Mouse (Mus musculus) embryonic fibroblast, embryonic 13.5 days (primary cell): ENCODE data around the gene D930048N14Rik. TPM values are rescaled to one million over a fixed set of nuclear protein-coding genes. Genes with fewer than 3 reads are reported as not detected.
"Not testable (repeated sequence)": the region's sequence is repeated elsewhere in the genome, so short reads cannot be mapped to it uniquely, and the experiment has no call there.

Experiments
- H3K27ac ChIP-seq: 2 replicates; pipeline ENCODE4 v1.5.1; 2012; ENCODE audit warnings: low read length, control low read depth, inconsistent platforms; ENCODE audit not compliant: insufficient read depth
- H3K4me1 ChIP-seq: 2 replicates; pipeline ENCODE4 v1.6.1; 2011; ENCODE audit warnings: low read length; ENCODE audit not compliant: control insufficient read depth, insufficient read depth
- H3K4me3 ChIP-seq: 2 replicates; pipeline ENCODE4 v1.5.1; 2011; ENCODE audit warnings: mild to moderate bottlenecking, control low read depth, low read length; ENCODE audit not compliant: insufficient read depth
- CTCF ChIP-seq: IDR thresholded peaks from 2 replicates; pipeline ENCODE4 v1.5.1; 2011; ENCODE audit warnings: mild to moderate bottlenecking, control low read depth, low read length, moderate library complexity, borderline replicate concordance; ENCODE audit not compliant: insufficient read depth
- POLR2A ChIP-seq: IDR thresholded peaks from 2 replicates; pipeline ENCODE4 v1.6.1; 2011; ENCODE audit warnings: low read depth, mild to moderate bottlenecking, control low read depth, low read length, moderate library complexity
- polyA plus RNA-seq: library from polyadenylated mRNA; stranded (reverse); fragments of >200 nt; gene quantifications from 2 replicates; pipeline ENCODE4 v1.2.4, GENCODE M21; 2011; ENCODE audit warnings: low read depth; ENCODE audit not compliant: missing spikeins, insufficient read length

D930048N14Rik gene
- polyA plus RNA-seq, 1 experiment: 0.30 TPM

DNA sequence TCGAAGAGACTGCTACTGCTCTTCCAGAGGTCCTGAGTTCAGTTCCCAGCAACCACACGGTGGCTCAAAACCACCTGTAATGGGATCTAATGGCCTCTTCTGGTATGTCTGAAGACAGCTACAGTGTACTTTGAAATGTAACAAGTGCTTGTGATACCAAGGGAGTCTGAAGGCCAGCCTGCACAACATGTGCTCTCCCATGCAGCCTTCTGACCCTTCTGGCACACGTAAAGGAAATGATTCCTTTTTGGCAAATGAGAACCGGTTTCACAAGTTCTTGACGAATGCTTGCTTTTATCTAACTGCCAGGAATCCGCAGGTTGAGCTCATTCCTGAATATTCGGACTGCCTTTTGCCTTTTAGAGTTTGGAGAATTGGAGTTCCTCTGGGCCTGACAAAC, 35.6 kb upstream of the D930048N14Rik start:
- TF ChIP-seq CTCF (no peak), POLR2A (0 out of 2 replicates have a peak, but pooled peaks have one; percentile 0)
- Histone ChIP-seq H3K4me3 (peak overlapping the region; percentile 41; the same call in 1 of the 2 replicates), H3K4me1 (no peaks in the 10 kb centered on the region), H3K27ac (peak overlapping the region; percentile 55)

DNA sequence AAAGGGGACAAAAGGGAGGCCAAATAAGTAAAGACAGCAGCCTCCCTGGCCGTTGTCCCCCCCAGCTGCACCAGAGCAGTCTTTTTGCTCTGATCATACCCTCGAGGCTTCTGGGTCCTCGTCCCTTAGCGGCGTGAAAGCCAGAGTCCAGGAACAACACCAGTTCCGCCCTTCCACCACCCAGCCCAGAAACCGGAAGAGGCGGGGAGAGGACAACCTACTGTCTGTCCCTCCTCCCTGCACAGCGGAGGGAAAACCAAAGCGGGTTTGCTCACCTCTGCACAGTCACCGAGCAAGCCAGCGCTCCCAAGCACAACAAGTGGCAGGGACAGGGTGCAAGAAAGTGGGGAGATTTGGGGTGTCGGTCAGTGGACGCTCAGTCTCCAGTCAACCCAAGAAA, 35.2 kb upstream of the D930048N14Rik start:
- Histone ChIP-seq H3K4me1 (no peaks in the 10 kb centered on the region), H3K4me3 (peak overlapping the region; percentile 41), H3K27ac (peak overlapping the region; percentile 55)
- TF ChIP-seq POLR2A (peak; percentile 97), CTCF (no peak)

DNA sequence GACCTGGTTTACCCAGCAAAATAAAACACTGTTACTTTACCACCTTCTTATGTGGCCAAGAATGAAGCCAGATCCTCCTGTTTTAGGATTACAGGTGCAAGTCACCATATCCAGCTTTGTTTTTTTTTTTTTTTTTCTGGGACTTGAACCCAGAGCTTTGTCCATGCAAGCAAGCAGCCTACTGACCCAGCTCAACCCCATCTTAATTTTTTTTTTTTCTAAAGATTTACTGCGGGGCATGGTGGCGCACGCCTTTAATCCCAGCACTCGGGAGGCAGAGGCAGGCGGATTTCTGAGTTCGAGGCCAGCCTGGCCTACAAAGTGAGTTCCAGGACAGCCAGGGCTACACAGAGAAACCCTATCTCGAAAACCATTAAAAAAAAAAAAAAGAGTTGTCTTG, 34.6 kb upstream of the D930048N14Rik start:
- not testable (repeated sequence) for H3K4me1 ChIP-seq, H3K4me3 ChIP-seq, H3K27ac ChIP-seq

DNA sequence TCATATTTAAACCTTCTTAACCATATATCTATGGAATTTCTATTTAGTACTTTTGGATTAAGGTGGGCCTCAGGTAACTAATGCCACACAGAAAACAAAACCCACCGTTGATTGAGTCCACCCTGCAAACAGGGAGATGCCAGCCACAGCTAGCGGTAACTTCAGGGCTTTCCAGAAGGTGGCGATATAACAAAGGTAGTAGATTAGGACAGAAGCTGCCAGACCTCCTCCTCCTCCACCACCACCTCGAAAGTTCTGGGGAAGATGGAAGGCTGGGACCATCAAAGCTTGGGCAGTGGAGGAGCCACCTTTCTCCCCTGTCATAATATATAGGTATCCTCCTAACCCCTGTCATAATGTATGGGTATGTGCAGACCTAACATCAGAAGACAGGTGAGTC, 33.1 kb upstream of the D930048N14Rik start:
- no peak overlapping the region for H3K4me3 ChIP-seq
- TF ChIP-seq POLR2A (no peak), CTCF (peak; percentile 56; the same call in 1 of the 2 replicates)
- H3K27ac ChIP-seq: no peak overlapping the region
- H3K4me1 ChIP-seq: peaks cover 8% of the 10 kb centered on the region; the same call in 1 of the 2 replicates

DNA sequence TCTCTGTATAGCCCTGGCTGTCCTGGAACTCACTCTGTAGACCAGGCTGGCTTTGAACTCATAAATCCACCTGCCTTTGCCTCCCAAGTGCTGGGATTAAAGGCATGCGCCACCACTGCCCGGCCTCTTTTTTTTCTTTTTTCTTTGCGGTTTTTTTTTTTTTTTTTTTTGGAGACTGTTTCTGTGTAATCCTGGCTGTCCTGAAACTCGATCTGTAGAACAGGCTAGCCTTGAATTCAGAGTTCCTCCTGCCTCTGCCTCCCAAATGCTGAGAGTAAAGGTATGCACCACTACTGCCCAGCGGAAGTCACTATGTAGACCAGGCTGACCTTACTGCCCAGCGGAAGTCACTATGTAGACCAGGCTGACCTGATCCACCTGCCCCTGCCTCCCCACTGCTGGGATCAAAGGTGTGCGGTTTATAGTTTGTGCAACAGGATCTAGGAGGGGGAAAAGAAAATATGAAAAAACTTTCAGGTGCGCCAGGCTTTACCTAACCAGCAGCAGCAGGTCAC, 31.8 kb upstream of the D930048N14Rik start:
- no peak for TF ChIP-seq POLR2A
- TF ChIP-seq CTCF: no peak
- Histone ChIP-seq H3K27ac (no peak overlapping the region), H3K4me3 (peak overlapping the region; percentile 26; the same call in 1 of the 2 replicates), H3K4me1 (peaks cover 8% of the 10 kb centered on the region; the same call in 1 of the 2 replicates)

DNA sequence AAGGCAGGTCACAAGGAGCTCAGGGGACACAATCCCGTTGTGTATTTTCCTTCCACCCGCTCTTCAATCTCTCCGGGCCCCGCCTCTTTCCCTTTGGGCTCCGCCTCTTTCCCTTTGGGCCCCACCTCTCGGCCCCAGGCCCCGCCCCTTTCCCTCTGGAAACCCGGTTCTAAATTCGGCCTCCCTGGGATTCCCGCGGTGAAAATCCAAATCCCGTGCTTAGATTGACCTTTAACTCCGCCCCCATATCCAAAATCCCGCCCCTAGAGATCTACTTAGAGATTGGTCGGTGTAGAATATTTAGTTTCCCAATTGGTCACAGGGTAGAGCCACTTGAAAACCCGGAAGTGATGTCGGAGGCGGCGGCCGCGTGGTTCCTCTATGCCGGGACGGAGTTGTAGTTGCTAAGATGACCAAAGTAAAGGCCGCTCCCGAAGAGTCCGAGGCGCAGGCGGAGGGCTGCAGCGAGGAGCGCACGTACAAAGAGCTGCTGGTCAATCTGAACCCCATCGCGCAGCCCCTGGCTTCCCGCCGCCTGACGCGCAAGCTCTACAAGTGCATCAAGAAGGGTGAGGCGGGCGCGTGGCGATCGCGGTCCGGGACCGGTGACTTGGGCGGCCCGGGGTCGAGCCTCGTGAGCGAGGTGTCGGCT, 31.2 kb upstream of the D930048N14Rik start, which contains the start of gene Nhp2:
TSS of gene Nhp2 (plus strand) at position 327 of the 652 bp plus-strand sequence.
- TF ChIP-seq CTCF (no peak), POLR2A (peak; percentile 65)
- Histone ChIP-seq H3K4me3 (peak within 1 kb of the TSS; percentile 93), H3K27ac (0 out of 2 replicates have a peak within 1 kb of the TSS, but pooled peaks have one; percentile 5)

DNA sequence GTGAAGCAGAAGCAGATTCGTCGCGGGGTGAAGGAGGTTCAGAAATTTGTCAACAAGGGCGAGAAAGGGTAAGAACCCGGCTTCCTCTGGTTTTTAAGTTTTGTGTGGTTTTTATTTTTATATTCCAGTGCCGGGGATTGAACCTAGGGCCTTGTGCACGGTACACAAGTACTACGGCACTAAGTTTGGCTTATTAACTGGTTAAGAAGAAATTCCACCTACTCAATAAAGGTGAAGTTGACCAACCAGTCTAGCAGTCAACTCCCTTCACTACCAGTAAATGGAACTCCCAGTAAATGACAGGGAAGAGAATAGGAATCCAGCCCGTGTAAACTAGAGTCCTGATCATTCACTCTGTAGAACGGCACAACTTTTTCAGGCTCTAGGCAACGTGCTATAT, 30.7 kb upstream of the D930048N14Rik start:
- TF ChIP-seq POLR2A (no peak), CTCF (no peak)
- Histone ChIP-seq H3K27ac (0 out of 2 replicates have a peak overlapping the region, but pooled peaks have one; percentile 5), H3K4me3 (peak overlapping the region; percentile 93), H3K4me1 (peaks cover 8% of the 10 kb centered on the region; the same call in 1 of the 2 replicates)

More for the DNA sequence above, 31.2 kb upstream of the D930048N14Rik start, which contains the start of gene Nhp2:
- H3K4me1 ChIP-seq: peaks cover 8% of the 10 kb centered on the region; the same call in 1 of the 2 replicates

DNA sequence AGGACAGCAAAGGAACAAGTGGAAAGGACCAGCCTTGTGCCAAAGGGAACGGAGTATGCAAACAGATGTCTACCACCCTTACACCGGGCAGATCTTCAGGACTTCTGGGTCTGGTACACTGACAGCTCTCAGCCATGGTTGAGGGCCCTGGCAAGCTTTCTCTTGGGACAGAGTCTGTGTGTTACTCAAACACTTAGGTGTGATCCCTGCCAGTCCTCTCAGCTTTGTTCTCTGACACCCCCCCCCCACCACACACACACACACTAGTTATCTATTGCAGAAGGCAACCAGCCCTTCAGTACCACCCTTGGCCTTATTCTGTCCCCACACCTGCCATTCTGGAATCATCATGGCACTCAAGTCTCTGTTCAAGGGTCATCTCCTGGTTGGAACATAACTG, 29.0 kb upstream of the D930048N14Rik start:
- no peak overlapping the region for H3K4me3 ChIP-seq
- TF ChIP-seq POLR2A: no peak
- no peak for TF ChIP-seq CTCF
- H3K27ac ChIP-seq: no peak overlapping the region
- H3K4me1 ChIP-seq: peaks cover 8% of the 10 kb centered on the region; the same call in 1 of the 2 replicates

DNA sequence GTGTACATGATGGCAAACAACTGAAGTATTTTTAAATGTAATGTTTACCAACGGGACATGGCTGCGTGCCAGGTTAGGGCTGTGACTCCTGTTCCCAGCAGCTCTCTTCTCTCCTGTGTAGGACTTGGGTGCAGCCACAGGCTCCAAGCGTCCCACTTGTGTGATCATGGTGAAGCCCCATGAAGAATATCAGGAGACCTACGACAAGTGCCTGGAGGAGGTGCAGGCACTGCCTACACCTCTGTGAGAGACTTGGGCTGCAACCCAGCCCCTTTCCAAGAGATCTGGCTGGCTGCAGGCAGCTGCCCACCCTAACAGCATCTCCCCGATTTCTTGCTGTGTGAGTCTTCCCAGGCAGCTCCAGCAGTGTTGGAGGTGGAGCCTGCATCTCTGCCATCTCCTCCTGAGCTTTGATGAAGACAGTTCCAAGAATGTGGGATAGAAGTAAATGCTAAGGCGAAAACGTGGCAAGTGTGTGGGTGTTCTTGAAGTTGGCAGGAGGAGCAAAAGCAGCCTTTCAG, 27.7 kb upstream of the D930048N14Rik start:
- no peak overlapping the region for H3K27ac ChIP-seq
- TF ChIP-seq CTCF (no peak), POLR2A (no peak)
- H3K4me1 ChIP-seq: peaks cover 8% of the 10 kb centered on the region; the same call in 1 of the 2 replicates
- H3K4me3 ChIP-seq: no peak overlapping the region
